Mouse (Mus musculus): ENCODE data around the gene Rfx4. TPM values are rescaled to one million over a fixed set of nuclear protein-coding genes. Genes with fewer than 3 reads are reported as not detected.

Gene Rfx4
- polyA plus RNA-seq, 1 experiment from 2014 or later, result 0.09 TPM

DNA sequence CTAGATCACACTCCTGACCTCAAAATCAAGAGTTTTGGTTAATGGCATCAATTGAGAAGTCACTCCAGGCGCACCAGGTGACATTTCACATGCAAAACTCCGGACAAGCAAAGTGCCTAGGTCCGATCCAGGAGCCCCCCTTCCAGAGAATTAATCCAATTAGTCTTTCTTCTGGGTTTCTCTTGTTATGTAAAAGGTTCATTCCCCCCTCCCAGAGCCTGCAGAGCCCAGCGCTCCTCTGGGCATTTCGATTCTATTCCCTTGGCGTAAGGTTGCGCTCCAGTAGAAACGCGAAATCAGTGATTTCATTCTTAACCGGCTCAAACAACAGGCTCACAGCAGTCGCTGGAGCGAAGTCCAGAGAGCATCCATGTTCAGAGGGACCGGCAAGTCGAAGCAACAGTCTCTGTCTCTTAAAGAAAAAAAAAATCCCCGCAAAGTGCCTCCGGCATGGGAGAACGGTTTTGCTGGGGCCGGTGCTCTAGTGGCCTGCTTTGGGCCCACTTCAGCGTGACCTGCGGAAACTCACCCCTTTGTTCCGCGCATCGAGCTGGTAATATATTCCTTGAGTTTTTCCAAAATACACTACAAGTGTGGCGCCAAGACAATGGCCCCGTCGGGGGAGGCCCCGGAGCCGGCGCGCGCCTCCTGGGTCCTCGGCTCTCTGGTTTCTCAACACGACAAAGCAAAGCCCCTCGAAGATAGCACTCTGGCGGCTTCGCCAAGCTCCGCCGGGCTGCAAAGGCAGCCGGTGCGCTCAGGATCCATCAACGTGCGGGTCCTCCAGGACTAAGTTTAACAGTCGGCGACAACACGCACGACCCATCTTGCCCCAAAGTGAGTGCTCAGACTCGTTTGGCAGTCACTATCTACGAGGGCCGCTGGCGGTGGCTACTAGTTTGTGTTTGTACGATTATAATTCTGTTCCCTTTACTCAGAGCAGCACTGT lies 2.9 kb downstream of the Rfx4 start:
- no peak for ATAC-seq
- DNase-seq (ENCODE audit: low read depth, low spot score), result no peak
- in situ Hi-C loops (cut with MboI; ENCODE audit: low pct_unique_long_range_greater_than_20kb), result no loop called here
- H3K27me3 ChIP-seq, result peaks cover 45% of the 10 kb centered on the region
- CTCF ChIA-PET, result no interaction called here
- no peak for TF ChIP-seq CTCF (IDR thresholded peaks at IDR 0.05)
- POLR2A ChIA-PET, result no interaction called here

DNA sequence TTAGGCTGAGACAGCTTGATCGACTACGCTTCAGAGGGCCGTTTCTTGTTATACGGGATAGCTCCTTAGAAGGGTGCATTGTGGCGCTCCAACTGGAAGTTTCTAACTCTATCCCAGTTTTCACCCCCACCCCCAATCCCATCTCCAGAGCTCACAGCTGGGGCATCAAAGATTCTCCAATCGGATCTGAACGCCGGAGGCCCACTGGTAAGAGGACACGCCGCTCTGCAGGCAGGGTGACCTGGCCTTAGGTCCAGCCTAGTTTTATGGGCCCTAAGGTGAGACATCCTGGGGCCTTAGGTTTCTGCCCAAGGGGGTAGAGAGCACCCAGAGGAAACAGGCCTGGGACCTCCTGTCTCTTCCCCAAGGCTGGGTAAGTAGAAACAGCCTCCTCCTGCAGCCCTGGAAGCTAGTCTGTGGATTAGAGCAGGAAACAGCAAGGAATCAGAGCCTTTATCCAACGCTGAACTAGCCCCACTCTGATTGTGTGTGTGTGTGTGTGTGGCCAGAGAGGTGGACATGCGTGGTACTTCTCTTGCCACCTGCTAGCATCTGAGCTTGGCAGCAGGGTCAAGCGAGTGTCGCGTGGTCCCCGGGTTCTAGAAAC lies 3.8 kb downstream of the Rfx4 start:
- POLR2A ChIA-PET, result no interaction called here
- TF ChIP-seq CTCF (IDR thresholded peaks at IDR 0.05), result no peak
- ATAC-seq (no peak), DNase-seq (ENCODE audit: low read depth, low spot score) (no peak)
- H3K27me3 ChIP-seq, result peaks cover 45% of the 10 kb centered on the region
- in situ Hi-C loops (cut with MboI; ENCODE audit: low pct_unique_long_range_greater_than_20kb), result no loop called here
- CTCF ChIA-PET, result no interaction called here

DNA sequence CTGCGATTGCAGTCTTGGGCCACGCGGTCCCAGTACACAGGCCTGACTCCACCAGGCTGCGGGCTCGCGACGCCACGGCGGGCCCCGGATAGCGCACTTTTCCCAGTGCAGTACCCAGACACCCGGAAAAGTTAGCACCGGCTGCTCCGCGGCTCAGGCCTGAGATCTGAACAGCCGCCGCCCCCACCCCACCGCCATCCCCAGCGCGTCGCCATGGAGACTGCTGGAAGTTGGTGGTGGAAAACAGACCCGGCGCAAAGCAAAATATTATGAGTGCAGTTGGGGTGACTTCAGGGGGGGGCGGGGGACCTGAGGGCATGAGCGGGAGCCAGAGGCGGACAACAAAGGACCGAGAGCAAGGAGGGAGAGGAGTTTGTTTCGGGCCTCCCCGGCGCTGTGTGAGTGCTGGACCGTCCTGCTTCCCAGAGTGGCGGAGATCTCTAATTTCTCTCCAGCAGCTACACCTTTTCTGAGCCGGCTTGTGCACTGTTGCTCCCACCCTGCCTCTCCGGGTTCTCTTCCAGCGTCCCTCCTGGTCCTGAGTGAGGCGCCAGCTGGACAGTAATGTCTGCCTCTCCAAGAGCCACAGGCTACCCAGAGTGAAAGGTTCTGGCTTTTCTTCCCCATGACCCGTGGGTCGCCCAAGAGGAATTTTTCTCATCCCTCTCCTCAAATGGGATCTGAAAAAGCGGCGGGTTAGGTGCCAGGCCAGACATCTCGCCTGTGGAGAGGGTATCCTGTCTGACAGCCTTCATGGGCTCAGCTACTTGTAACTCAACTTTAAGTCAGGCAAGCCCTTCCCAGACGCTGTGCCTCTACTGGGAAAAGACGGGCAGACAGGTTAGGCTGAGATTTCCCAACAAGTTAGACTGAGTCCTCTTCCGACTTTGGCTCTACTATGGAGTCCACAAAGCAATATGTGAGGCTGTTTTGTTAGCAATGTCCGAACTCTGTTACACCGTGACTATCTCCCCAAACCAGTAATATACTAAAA lies 4.6 kb downstream of the Rfx4 start:
- DNase-seq (ENCODE audit: low read depth, low spot score), result no peak
- ChIA-PET POLR2A (no interaction called here), CTCF (no interaction called here)
- H3K27me3 ChIP-seq, result peaks cover 46% of the 10 kb centered on the region
- in situ Hi-C loops (cut with MboI; ENCODE audit: low pct_unique_long_range_greater_than_20kb), result no loop called here
- TF ChIP-seq CTCF (IDR thresholded peaks at IDR 0.05), result no peak
- ATAC-seq, result no peak

DNA sequence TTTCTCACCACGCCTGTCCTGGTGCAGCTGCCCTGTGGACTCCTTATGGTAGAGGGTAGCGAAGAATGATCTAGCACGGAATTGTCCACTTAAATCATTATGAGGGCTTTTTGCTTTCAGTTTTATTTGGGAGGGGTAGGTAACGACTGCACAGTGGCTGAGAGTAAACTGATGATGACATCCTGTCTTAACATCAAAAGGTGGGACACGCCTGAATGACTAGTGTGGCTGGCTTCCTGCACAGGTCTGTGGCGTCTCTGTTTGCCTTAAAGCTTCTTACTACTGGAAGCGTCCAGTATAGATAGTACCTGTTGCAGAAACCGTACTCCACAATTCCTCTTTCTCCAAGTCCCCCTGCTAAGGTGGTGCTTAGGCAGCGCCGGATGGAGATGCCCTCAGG lies 12.9 kb downstream of the Rfx4 start:
- CTCF ChIA-PET, result no interaction called here
- in situ Hi-C loops (cut with MboI; ENCODE audit: low pct_unique_long_range_greater_than_20kb), result no loop called here

DNA sequence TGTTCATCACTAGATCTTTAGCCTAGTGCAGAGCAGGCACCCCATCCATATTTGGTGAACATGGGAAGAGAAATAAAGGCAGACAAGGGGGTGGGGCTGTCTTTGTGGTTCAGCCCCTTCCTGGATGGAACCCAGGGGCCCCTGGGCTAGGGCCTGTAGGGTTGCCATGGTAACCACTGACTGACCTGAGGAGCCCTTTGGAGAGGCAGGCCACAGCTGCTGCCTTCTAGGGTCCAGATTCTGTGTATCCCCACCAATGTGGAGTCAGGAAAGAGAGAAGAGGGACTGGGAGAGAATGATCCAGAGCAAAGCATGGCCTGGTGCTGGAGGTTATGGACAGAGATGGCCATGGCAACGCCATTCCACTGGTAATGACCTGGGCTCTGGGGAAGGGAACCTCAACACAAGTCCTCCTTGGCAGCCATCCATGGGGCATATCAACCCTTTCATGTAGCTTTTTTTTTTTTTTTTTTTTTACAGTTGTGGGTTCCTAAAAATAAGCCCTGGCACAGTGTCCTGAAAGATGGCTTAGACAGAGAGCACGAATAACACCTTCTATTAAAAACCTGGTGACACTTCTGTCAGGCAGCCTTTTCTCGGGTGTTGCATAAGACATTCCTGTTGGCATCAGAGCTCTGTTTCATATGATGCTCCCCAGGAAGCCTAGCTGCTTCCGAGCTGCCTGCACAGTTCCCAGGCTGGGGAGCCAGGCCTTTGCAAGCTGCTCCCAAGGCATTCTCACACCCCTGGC lies 16.7 kb downstream of the Rfx4 start:
- no peak for TF ChIP-seq CTCF (IDR thresholded peaks at IDR 0.05)
- ATAC-seq, result no peak
- in situ Hi-C loops (cut with MboI; ENCODE audit: low pct_unique_long_range_greater_than_20kb), result no loop called here
- POLR2A ChIA-PET, result interaction anchor here (0.6 kb wide), 1 partner anchor 30 kb away, joined by 3 read pairs; no protein-coding TSS in a partner anchor
- no peak for DNase-seq (ENCODE audit: low read depth, low spot score)
- peaks cover 8% of the 10 kb centered on the region for H3K27me3 ChIP-seq
- CTCF ChIA-PET, result no interaction called here

More for the DNA sequence above, 12.9 kb downstream of the Rfx4 start:
- DNase-seq (ENCODE audit: low read depth, low spot score) (no peak), ATAC-seq (no peak)
- no peak for TF ChIP-seq CTCF (IDR thresholded peaks at IDR 0.05)
- POLR2A ChIA-PET, result no interaction called here
- peaks cover 31% of the 10 kb centered on the region for H3K27me3 ChIP-seq

DNA sequence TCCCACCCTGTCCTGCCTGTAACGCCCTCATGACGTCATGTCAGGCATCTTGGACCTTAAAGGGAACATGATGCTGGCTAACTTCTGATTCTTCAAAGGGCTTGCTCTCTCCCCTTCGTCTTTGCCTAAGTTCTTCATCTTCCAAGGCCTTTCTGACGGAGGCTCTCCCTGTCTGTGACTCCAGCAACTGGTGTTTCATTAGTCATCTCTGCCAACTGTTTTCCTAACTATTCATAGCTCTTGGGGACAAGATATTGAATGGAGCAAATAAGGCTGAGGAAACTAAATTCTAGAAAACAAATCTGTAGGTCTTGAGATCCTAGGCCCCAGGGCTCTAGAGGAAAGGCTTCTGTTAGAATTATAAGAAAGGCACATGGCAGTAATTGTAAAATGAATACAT lies 18.0 kb downstream of the Rfx4 start:
- CTCF ChIA-PET, result interaction anchor here (1.2 kb wide), 1 partner anchor 14 kb away, joined by 3 read pairs; no protein-coding TSS in a partner anchor
- in situ Hi-C loops (cut with MboI; ENCODE audit: low pct_unique_long_range_greater_than_20kb), result no loop called here
- no peaks in the 10 kb centered on the region for H3K27me3 ChIP-seq
- DNase-seq (ENCODE audit: low read depth, low spot score), result no peak
- POLR2A ChIA-PET, result no interaction called here
- ATAC-seq, result no peak
- TF ChIP-seq CTCF (IDR thresholded peaks at IDR 0.05), result no peak

DNA sequence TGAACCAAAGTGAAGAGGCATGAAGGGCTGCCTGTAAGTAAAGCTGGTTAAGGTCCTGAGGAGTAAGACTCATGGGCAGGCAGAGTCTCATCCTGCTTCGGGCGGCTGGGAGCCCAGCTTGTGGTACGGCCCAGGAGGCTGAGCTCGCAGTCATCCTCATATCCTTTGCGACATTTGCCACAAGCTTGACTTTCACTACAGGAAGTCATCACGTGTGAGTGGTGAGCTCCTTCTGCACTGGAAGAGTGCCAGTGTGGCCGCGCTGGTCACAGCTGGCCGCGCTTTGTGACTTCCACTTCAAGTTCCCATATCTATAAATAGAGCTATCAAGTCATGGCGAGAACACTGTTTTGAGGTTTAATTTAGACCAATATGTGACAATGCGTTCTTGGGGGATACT lies 18.7 kb downstream of the Rfx4 start:
- ChIA-PET POLR2A (no interaction called here), CTCF (interaction anchor here (1.2 kb wide), 1 partner anchor 14 kb away, joined by 3 read pairs; no protein-coding TSS in a partner anchor)
- in situ Hi-C loops (cut with MboI; ENCODE audit: low pct_unique_long_range_greater_than_20kb), result no loop called here
- no peak for TF ChIP-seq CTCF (IDR thresholded peaks at IDR 0.05)
- ATAC-seq (no peak), DNase-seq (ENCODE audit: low read depth, low spot score) (peak; percentile 20)
- H3K27me3 ChIP-seq, result no peaks in the 10 kb centered on the region

DNA sequence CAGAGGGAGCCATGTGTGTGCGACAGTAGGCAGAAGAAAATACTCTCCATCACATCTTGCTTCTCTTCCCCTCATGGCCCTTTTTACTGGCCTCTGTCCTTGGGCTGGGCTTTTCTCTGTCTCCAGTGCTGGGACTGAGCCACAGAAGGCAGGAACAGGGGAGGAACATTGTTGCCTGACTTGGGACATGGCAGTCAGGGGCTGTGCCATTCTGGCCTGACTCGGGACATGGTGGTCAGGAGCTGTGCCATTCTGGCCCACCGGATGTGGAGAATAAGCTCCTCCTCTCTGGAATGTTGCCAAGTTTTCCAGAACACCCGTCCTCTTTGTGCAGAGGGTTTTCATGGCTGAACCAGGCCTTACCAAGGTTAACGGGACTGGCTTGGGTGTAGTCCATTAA lies 21.2 kb downstream of the Rfx4 start:
- in situ Hi-C loops (cut with MboI; ENCODE audit: low pct_unique_long_range_greater_than_20kb), result no loop called here
- ATAC-seq (no peak), DNase-seq (ENCODE audit: low read depth, low spot score) (no peak)
- H3K27me3 ChIP-seq, result no peaks in the 10 kb centered on the region
- CTCF ChIA-PET, result no interaction called here
- TF ChIP-seq CTCF (IDR thresholded peaks at IDR 0.05), result no peak
- POLR2A ChIA-PET, result no interaction called here

DNA sequence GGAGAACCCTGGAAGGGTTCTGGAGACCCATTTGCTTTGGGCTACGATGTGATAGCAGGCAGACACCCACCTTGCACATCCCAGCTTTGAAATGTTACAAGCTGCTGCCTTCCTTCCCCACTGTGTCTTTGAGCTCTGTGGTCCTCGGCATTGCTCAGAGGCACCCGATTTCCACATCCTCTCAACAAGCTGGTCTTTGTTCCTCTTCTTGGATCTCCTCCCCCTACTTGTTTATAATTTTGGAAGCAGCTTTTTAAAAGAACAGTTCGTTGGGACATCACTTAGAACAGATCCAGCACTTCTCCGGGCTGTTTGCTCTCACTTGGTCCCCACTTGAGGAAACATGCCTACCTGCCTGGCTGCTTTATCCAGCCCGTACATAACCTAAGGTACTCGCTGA lies 22.1 kb downstream of the Rfx4 start:
- TF ChIP-seq CTCF (IDR thresholded peaks at IDR 0.05), result no peak
- POLR2A ChIA-PET, result no interaction called here
- CTCF ChIA-PET, result no interaction called here
- DNase-seq (ENCODE audit: low read depth, low spot score) (no peak), ATAC-seq (no peak)
- H3K27me3 ChIP-seq, result no peaks in the 10 kb centered on the region
- in situ Hi-C loops (cut with MboI; ENCODE audit: low pct_unique_long_range_greater_than_20kb), result no loop called here

DNA sequence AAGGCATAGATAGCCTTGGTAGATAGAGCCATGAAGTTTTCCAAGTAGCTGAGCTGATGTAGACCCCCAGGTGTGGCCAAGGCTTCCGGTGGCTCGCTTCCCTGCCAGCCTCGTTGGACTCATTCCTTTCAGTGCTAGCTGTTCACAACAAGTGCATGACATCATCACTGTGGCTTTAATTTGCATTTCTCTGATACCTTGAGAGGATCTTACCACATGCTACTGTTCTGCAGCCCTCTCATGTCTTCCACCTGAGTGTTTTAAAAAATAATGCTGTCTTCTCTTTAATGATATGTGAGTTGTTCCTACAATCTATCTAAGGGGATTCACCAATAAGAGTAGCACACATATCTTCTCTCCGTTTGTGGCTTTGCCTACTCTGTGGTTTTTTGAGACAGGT lies 25.0 kb downstream of the Rfx4 start:
- POLR2A ChIA-PET, result no interaction called here
- DNase-seq (ENCODE audit: low read depth, low spot score), result no peak
- TF ChIP-seq CTCF (IDR thresholded peaks at IDR 0.05), result no peak
- ATAC-seq, result no peak
- CTCF ChIA-PET, result no interaction called here
- in situ Hi-C loops (cut with MboI; ENCODE audit: low pct_unique_long_range_greater_than_20kb), result no loop called here
- peaks cover 5% of the 10 kb centered on the region for H3K27me3 ChIP-seq

Data from Patski (cell line).